Mouse (Mus musculus) heart, embryonic 12.5 days (tissue): ENCODE measurements at regions not wholly inside any gene's neighbourhood (a gene's known extent, or its start where the extent isn't known, plus 50 kb on each side); places are given as distances from the start of the nearest gene placed in this dataset.

Source experiments
- ATAC-seq: fragments of 200-750 bp; cut with Nextera tagmentation; 2 replicates; pipeline ENCODE4 v1.8.0; 2017; ENCODE audit warnings: moderate TSS enrichment, moderate library complexity; ENCODE audit not compliant: insufficient number of reproducible peaks, low FRiP score
- H3K27ac ChIP-seq: fragments of 300-500 bp; sonication (generic); 2 replicates; pipeline ENCODE4 v1.5.1; 2016; ENCODE audit warnings: mild to moderate bottlenecking, moderate library complexity; ENCODE audit not compliant: poor library complexity, severe bottlenecking
- H3K27me3 ChIP-seq: fragments of 300-500 bp; sonication (generic); replicated peaks from 2 replicates; pipeline ENCODE4 v1.6.1; 2016; ENCODE audit warnings: mild to moderate bottlenecking, moderate library complexity
- H3K36me3 ChIP-seq: fragments of 300-500 bp; sonication (generic); 2 replicates; pipeline ENCODE4 v1.6.1; 2016; ENCODE audit warnings: mild to moderate bottlenecking, moderate library complexity
- H3K4me1 ChIP-seq: fragments of 300-500 bp; sonication (generic); replicated peaks from 2 replicates; pipeline ENCODE4 v1.6.1; 2016; ENCODE audit warnings: mild to moderate bottlenecking
- H3K4me2 ChIP-seq: fragments of 300-500 bp; sonication (generic); 2 replicates; pipeline ENCODE4 v1.6.1; 2016; ENCODE audit warnings: mild to moderate bottlenecking, moderate library complexity
- H3K4me3 ChIP-seq: fragments of 300-500 bp; sonication (generic); 2 replicates; pipeline ENCODE4 v1.5.1; 2016; ENCODE audit warnings: mild to moderate bottlenecking
- H3K9ac ChIP-seq: fragments of 300-500 bp; sonication (generic); 2 replicates; pipeline ENCODE4 v1.6.1; 2016; ENCODE audit warnings: mild to moderate bottlenecking, moderate library complexity
- H3K9me3 ChIP-seq: fragments of 300-500 bp; sonication (generic); replicated peaks from 2 replicates; pipeline ENCODE4 v1.6.1; 2016; ENCODE audit warnings: mild to moderate bottlenecking, moderate library complexity
- WGBS: fragments of 180-500 bp; shearing (Covaris S2); methylation state at CpG from one replicate; pipeline ENCODE4 v1.1.7; 2016; 5-methylcytosine and 5-hydroxymethylcytosine counted together

GRCm38 (mm10) chr9:99994285-99995144 lies 118.5 kb upstream of the Sox14 start:
- peak overlapping the region; percentile 74 for H3K4me2 ChIP-seq
- no peak overlapping the region for H3K9ac ChIP-seq
- no peaks in the 10 kb centered on the region for H3K36me3 ChIP-seq

GRCm38 (mm10) chr9:99987376-99987775 lies 111.4 kb upstream of the Sox14 start:
- Histone ChIP-seq H3K9ac (no peak overlapping the region), H3K4me3 (no peak overlapping the region), H3K27me3 (no peaks in the 10 kb centered on the region), H3K36me3 (no peaks in the 10 kb centered on the region), H3K27ac (no peak overlapping the region), H3K4me1 (no peaks in the 10 kb centered on the region), H3K9me3 (0 out of 2 replicates have a peak, but pooled peaks cover 6% of the 10 kb centered on the region), H3K4me2 (no peak overlapping the region)
- 13% methylated on average over 1 of the region's 1 CpGs for WGBS
- no peak for ATAC-seq

More at GRCm38 (mm10) chr9:99994285-99995144, 118.5 kb upstream of the Sox14 start:
- Histone ChIP-seq H3K9me3 (no peaks in the 10 kb centered on the region), H3K4me3 (peak overlapping the region; percentile 37), H3K4me1 (peaks cover 5% of the 10 kb centered on the region; the same call in 1 of the 2 replicates), H3K27ac (no peak overlapping the region), H3K27me3 (peaks cover 9% of the 10 kb centered on the region)
- ATAC-seq: no peak
- WGBS: 2% methylated on average over 30 of the region's 30 CpGs

- Histone ChIP-seq H3K36me3 (no peaks in the 10 kb centered on the region), H3K27me3 (no peaks in the 10 kb centered on the region), H3K9ac (no peak overlapping the region), H3K4me3 (no peak overlapping the region), H3K4me2 (no peak overlapping the region), H3K27ac (no peak overlapping the region), H3K4me1 (no peaks in the 10 kb centered on the region), H3K9me3 (no peaks in the 10 kb centered on the region)
- 71% methylated on average over 1 of the region's 1 CpGs for WGBS
- no peak for ATAC-seq
These were observed 104.8 kb upstream of the Sox14 start for GRCm38 (mm10) chr9:99980734-99981133.

GRCm38 (mm10) chr9:99961561-99961960 lies 85.6 kb upstream of the Sox14 start:
- no peak overlapping the region for H3K4me2 ChIP-seq
- ATAC-seq: no peak
- no peak overlapping the region for H3K27ac ChIP-seq
- no peak overlapping the region for H3K4me3 ChIP-seq
- H3K9ac ChIP-seq: no peak overlapping the region
- no peaks in the 10 kb centered on the region for H3K9me3 ChIP-seq
- H3K27me3 ChIP-seq: no peaks in the 10 kb centered on the region
- H3K36me3 ChIP-seq: no peaks in the 10 kb centered on the region
- H3K4me1 ChIP-seq: no peaks in the 10 kb centered on the region

- H3K4me2 ChIP-seq: no peak overlapping the region
- no peak overlapping the region for H3K9ac ChIP-seq
- no peaks in the 10 kb centered on the region for H3K36me3 ChIP-seq
- WGBS: 82% methylated on average over 10 of the region's 10 CpGs
- no peaks in the 10 kb centered on the region for H3K27me3 ChIP-seq
- H3K4me1 ChIP-seq: no peaks in the 10 kb centered on the region
- H3K4me3 ChIP-seq: no peak overlapping the region
- no peak for ATAC-seq
- H3K9me3 ChIP-seq: no peaks in the 10 kb centered on the region
- no peak overlapping the region for H3K27ac ChIP-seq
These were observed 78.8 kb upstream of the Sox14 start for GRCm38 (mm10) chr9:99954720-99955119.

- no peak for ATAC-seq
- H3K9ac ChIP-seq: no peak overlapping the region
- WGBS: 83% methylated on average over 6 of the region's 6 CpGs
These were observed 78.2 kb upstream of the Sox14 start for GRCm38 (mm10) chr9:99954038-99954618.

More at GRCm38 (mm10) chr9:99954038-99954618, 78.2 kb upstream of the Sox14 start:
- Histone ChIP-seq H3K9me3 (no peaks in the 10 kb centered on the region), H3K36me3 (no peaks in the 10 kb centered on the region), H3K4me3 (no peak overlapping the region), H3K27ac (no peak overlapping the region), H3K4me2 (no peak overlapping the region), H3K27me3 (no peaks in the 10 kb centered on the region), H3K4me1 (no peaks in the 10 kb centered on the region)
